Mouse (Mus musculus) liver, embryonic 13.5 days (tissue): Measurements from ENCODE around the gene Hist2h2ac. TPM values are rescaled to one million over a fixed set of nuclear protein-coding genes. Genes with fewer than 3 reads are reported as not detected.

ENCODE experiments used
- ATAC-seq: fragments of 200-750 bp; cut with Nextera tagmentation; 2 replicates; pipeline ENCODE4 v1.8.0; 2017; ENCODE audit warnings: low read depth, mild to moderate bottlenecking, moderate number of reproducible peaks, moderate library complexity
- DNase-seq: peaks from one replicate; pipeline ENCODE4 v3.0.0; 2022
- H3K27ac ChIP-seq: fragments of 300-500 bp; sonication (generic); 2 replicates; pipeline ENCODE4 v1.5.1; 2015; ENCODE audit warnings: moderate library complexity, mild to moderate bottlenecking, inconsistent platforms
- H3K27me3 ChIP-seq: fragments of 300-500 bp; sonication (generic); 2 replicates; pipeline ENCODE4 v1.6.1; 2015; ENCODE audit warnings: mild to moderate bottlenecking, inconsistent platforms
- H3K36me3 ChIP-seq: fragments of 300-500 bp; sonication (generic); 2 replicates; pipeline ENCODE4 v1.6.1; 2015; ENCODE audit warnings: mild to moderate bottlenecking, inconsistent platforms
- H3K4me1 ChIP-seq: fragments of 300-500 bp; sonication (generic); replicated peaks from 2 replicates; pipeline ENCODE4 v1.6.1; 2015; ENCODE audit warnings: inconsistent platforms
- H3K4me2 ChIP-seq: fragments of 300-500 bp; sonication (generic); 2 replicates; pipeline ENCODE4 v1.6.1; 2015; ENCODE audit warnings: inconsistent platforms, mild to moderate bottlenecking, moderate library complexity
- H3K4me3 ChIP-seq: fragments of 300-500 bp; sonication (generic); replicated peaks from 2 replicates; pipeline ENCODE4 v1.5.1; 2015; ENCODE audit warnings: mild to moderate bottlenecking, inconsistent platforms
- H3K9ac ChIP-seq: fragments of 300-500 bp; sonication (generic); 2 replicates; pipeline ENCODE4 v1.6.1; 2015; ENCODE audit warnings: mild to moderate bottlenecking, inconsistent platforms
- H3K9me3 ChIP-seq: fragments of 300-500 bp; sonication (generic); replicated peaks from 2 replicates; pipeline ENCODE4 v1.6.1; 2016; ENCODE audit warnings: inconsistent platforms
- WGBS: fragments of 180-500 bp; shearing (Covaris S2); methylation state at CpG from one replicate; pipeline ENCODE4 v1.1.7; 2015; ENCODE audit not compliant: insufficient replicate concordance; 5-methylcytosine and 5-hydroxymethylcytosine counted together
- polyA plus RNA-seq: library from polyadenylated mRNA; unstranded; fragments of >200 nt; fragmentation: Nextera tagmentation; extraction: Ambion mirVana; gene quantifications from 2 replicates; pipeline ENCODE4 v1.2.1, GENCODE M21; 2015

Gene Hist2h2ac
- polyA plus RNA-seq, 1 experiment from 2014 or later, result 19.8 TPM

DNA sequence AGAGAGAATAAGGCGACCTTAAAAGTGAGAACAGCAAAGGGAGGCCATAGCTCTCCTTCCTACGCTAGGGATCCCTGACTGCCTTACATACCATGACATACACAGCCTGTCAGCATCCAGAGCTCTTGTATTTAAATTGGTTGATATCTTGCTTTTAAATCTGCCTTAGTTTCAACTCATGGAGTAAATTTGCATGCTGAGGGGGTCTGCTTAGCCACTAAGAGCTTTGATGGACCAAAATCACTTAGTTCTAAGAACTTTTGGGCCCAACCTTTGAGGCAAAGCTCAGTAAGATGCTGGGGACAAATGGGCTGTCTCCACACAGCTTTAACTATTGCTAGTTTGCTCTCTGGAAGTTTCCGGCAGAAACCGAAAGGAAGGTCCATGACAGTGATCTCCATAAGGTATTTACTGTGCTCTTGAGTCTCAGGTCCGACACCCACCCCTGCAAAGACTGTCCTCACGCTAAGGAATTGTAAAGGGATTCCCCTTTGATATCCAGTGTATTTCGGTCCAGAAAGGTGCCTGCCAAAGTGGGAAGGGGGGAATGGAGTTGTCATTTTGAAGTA is 16.7 kb upstream of the Hist2h2ac start:
- Histone ChIP-seq H3K36me3 (no peaks in the 10 kb centered on the region), H3K9ac (peak overlapping the region; percentile 88), H3K27me3 (no peaks in the 10 kb centered on the region), H3K4me1 (peaks cover 44% of the 10 kb centered on the region), H3K27ac (peak overlapping the region; percentile 97), H3K4me2 (peak overlapping the region; percentile 79), H3K4me3 (peak overlapping the region; percentile 64), H3K9me3 (no peaks in the 10 kb centered on the region)
- 23% methylated on average over 7 of the region's 7 CpGs for WGBS
- DNase-seq (no peak), ATAC-seq (no peak)

DNA sequence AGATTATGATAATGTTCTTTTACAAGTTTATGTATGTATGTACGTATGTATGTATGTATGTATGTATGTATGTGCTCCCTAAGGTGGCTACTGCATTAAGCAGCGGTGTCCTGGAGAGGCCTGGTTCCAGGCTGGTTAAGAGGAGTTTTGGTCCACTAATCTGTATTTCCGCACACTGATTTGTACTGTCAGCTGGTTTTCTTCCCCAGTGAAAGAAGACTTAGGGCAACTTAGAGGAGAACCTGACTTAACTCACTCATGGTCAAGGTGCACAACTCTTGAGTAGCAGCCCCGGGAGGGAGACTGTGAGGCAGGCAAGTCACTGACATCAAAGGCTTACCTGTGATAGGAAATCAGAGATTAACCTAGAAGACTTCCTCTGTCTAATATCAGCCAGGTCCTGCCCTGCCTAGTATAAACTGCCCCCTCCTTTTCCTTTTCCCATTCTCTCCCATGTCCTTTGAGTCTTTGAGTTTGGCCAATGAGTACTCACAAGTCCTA is 16.2 kb upstream of the Hist2h2ac start:
- ATAC-seq, result no peak
- Histone ChIP-seq H3K9me3 (no peaks in the 10 kb centered on the region), H3K27me3 (no peaks in the 10 kb centered on the region), H3K4me1 (peaks cover 39% of the 10 kb centered on the region), H3K4me2 (peak overlapping the region; percentile 79), H3K36me3 (no peaks in the 10 kb centered on the region), H3K9ac (peak overlapping the region; percentile 88), H3K4me3 (peak overlapping the region; percentile 64), H3K27ac (peak overlapping the region; percentile 97)
- WGBS, result 78% methylated on average over 4 of the region's 4 CpGs
- no peak for DNase-seq

DNA sequence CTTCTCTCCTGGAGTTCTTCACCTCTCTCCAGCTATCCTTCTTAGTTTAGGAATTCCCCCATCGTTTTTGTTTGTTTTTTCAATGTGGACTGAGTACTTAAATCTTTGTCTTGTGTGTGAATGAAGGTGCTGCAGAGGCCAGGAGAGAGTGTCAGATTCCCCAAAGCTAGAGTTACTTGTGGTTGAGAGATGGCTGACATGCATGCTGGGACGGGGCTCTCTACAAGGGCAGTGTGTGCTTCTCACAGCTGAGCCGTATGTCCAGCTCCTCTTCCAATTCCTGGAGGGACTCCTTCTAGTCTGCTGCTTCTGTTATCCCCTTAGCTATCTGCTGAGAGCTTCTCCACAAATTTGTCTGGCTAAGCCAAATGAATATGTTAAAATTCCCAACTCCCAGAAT is 15.2 kb upstream of the Hist2h2ac start:
- Histone ChIP-seq H3K4me1 (peaks cover 34% of the 10 kb centered on the region), H3K27ac (peak overlapping the region; percentile 97; the same call in 1 of the 2 replicates), H3K4me2 (peak overlapping the region; percentile 79), H3K4me3 (peak overlapping the region; percentile 64), H3K9me3 (no peaks in the 10 kb centered on the region), H3K27me3 (no peaks in the 10 kb centered on the region), H3K9ac (peak overlapping the region; percentile 88), H3K36me3 (no peaks in the 10 kb centered on the region)
- ATAC-seq, result no peak
- no peak for DNase-seq
- 61% methylated on average over 3 of the region's 3 CpGs for WGBS

DNA sequence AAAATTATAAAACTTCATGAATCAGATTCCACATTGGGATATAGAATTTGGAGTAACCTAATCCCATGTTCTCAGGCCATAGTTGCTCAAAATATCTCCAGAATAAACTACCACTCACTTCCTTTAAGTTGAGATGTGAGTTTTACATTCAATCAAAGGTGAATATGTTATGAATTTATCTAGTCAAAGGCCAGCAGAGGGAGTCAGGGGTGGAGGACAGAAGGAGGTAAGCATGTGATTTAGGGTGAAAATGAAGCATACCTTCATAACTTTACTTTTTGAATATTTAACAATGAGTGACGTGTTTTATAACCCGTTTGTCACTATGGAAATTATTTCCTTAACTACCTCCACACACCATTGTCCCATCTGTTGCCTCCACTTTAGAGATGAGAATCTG is 14.2 kb upstream of the Hist2h2ac start:
- DNase-seq (no peak), ATAC-seq (no peak)
- peak overlapping the region; percentile 97; the same call in 1 of the 2 replicates for H3K27ac ChIP-seq
- 72% methylated on average over 2 of the region's 2 CpGs for WGBS
- H3K4me1 ChIP-seq, result peaks cover 32% of the 10 kb centered on the region
- no peaks in the 10 kb centered on the region for H3K36me3 ChIP-seq
- no peak overlapping the region for H3K9ac ChIP-seq
- no peaks in the 10 kb centered on the region for H3K27me3 ChIP-seq
- no peaks in the 10 kb centered on the region for H3K9me3 ChIP-seq
- H3K4me3 ChIP-seq, result 0 out of 2 replicates have a peak overlapping the region, but pooled peaks have one; percentile 14
- no peak overlapping the region for H3K4me2 ChIP-seq

DNA sequence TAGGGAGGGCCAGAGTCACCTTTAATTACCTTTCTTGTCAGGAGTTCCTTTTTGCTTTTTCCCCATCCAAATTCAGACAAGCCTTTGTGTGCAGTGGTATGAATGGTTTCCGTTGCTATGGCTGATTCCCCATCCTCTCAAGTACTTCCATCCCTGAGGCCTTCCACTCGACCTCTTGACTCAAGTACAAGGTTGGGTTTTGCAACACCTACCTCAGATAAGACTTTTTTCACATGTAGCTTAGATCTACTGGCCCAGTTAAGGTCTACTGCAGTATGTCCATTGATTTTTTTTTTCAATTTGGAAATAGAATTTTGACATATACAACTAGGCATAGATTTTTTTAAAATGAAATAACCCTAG is 11.1 kb upstream of the Hist2h2ac start:
- Histone ChIP-seq H3K4me1 (peaks cover 35% of the 10 kb centered on the region), H3K9me3 (no peaks in the 10 kb centered on the region), H3K27ac (no peak overlapping the region), H3K4me2 (no peak overlapping the region), H3K4me3 (no peak overlapping the region), H3K36me3 (no peaks in the 10 kb centered on the region), H3K9ac (no peak overlapping the region), H3K27me3 (no peaks in the 10 kb centered on the region)
- ATAC-seq (no peak), DNase-seq (no peak)
- 39% methylated on average over 2 of the region's 2 CpGs for WGBS

DNA sequence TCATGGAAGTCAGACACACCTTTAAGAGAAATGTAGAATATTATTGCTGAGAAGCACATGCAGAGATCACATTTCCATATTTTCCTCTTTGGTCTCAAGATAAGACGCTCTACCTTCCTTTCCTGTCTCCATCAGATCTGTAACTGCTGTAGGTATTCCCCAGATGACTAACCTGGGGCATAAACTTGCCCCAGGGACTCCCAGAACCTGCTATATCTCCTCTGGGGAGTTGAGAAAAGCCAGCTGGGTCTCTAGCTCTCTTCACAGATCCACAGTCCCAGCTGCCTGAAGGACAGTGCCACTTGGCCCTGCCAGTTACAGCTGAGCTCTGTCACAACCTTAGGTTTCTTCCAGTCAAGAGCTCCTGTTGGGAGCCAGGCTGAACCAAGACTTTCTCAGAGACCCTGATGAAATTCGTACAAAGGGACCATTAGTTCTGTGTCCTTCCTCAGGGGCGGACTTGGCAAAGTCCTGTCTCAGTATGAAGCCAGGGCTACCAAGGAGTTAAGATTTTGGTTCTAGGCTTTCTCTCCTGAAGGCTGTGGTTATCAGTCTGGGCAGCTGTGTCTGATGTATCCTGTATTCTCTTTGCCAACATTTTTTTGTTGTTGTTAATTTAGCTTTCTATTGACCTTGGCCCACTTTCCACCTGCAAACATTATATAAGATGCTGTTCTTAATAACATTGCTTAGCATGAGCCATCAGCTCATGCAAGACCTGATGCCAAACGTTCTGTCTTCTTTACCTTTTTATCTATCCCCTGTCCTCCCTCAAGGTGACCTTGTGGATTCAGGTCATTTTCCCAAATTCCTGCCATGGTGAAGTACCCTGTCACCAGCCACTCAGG is 10.5 kb upstream of the Hist2h2ac start:
- H3K4me2 ChIP-seq, result no peak overlapping the region
- WGBS, result 58% methylated on average over 4 of the region's 4 CpGs
- peaks cover 35% of the 10 kb centered on the region for H3K4me1 ChIP-seq
- no peaks in the 10 kb centered on the region for H3K9me3 ChIP-seq
- no peaks in the 10 kb centered on the region for H3K27me3 ChIP-seq
- DNase-seq (no peak), ATAC-seq (no peak)
- no peak overlapping the region for H3K27ac ChIP-seq
- H3K4me3 ChIP-seq, result no peak overlapping the region
- H3K36me3 ChIP-seq, result no peaks in the 10 kb centered on the region
- H3K9ac ChIP-seq, result no peak overlapping the region; the same call in 1 of the 2 replicates

DNA sequence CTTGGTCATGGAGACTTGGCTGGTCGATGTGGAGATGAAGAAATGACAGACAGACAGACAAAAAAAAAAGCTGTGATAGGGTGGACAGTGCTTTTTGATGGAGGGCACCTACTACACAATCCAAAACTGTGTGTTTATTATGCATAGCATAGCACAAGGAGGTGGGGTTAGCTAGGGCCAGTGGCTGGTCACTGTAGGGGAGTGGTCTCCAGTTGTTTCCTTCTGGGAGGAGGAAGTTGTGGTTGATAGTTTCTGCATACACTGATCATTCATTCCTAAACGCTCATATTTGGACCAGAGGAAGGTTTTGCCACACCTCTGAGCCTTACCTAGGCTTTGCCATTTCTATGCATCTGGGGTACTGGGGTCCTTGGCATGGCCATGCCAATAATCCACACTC is 9.7 kb upstream of the Hist2h2ac start:
- WGBS, result 32% methylated on average over 2 of the region's 2 CpGs

DNA sequence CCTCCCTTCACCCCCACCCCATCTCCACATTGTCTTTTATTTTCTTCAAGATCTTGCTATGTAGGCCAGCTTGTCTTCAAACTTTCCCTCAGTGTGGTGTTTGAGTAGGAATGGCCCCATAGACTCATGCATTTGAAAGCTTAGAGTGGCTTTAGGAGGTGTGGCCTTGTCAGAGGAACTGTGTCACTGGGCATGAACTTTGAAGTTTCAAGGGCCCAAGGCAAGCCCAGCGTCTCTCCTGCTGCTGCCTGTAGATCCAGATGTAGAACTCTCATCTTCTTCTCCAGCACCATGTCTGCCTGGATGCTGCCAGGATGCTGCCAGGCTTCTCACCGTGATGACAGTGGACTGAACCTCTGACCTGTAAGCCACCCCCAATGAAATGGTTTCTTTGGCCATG is 8.1 kb upstream of the Hist2h2ac start:
- Histone ChIP-seq H3K36me3 (no peaks in the 10 kb centered on the region), H3K9me3 (no peaks in the 10 kb centered on the region)
- DNase-seq, result no peak

More for the DNA sequence above, 9.7 kb upstream of the Hist2h2ac start:
- H3K4me1 ChIP-seq, result peaks cover 35% of the 10 kb centered on the region
- ATAC-seq (no peak), DNase-seq (no peak)
- H3K9me3 ChIP-seq, result no peaks in the 10 kb centered on the region
- no peaks in the 10 kb centered on the region for H3K27me3 ChIP-seq
- H3K27ac ChIP-seq, result no peak overlapping the region
- no peak overlapping the region for H3K4me3 ChIP-seq
- no peak overlapping the region for H3K4me2 ChIP-seq
- no peaks in the 10 kb centered on the region for H3K36me3 ChIP-seq
- no peak overlapping the region for H3K9ac ChIP-seq

DNA sequence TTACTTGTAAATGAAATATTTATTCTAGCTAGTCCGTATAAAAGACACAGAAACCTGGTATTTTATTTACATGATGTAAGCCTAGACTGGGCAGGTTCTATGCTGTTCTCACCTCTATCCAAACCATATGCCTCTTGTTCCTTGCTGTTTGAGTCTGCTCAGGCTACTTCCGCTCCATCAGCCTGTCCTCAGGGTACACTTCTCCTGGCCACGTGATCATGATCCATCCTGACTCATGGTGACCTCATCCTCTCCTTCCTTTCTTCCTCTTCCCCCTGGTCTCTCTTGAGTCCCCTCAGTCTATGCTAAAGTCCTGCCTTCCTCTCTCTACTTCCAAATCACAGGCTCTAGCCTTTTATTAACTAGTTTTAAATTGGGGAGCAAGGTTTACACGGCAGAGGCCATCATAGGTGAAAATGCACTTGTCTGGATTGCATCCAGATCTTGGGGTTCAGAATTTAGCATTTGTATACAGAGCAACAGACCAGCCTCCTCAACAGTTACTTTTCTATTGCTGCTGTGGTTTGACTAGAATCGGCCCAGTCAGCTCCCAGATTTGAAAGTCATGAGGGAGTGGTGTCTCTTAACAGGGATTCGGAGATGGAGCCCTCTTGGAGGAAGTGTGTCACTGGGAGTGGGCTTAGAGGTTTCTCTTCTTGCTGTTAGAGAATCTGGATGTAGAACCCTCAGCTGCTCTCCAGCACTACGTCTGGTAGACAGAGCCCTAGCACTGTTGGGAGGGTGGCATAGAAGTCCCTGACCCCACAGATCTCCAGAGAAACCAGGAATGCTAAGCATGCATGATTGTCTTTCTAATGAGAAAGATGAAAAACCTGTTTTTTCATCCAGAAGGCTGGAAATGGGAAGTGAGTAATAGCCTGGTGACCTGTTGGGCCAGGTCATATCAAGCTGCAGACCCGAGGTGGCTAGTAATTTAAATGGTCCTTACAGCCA is 6.3 kb upstream of the Hist2h2ac start:
- ATAC-seq (no peak), DNase-seq (no peak)
- Histone ChIP-seq H3K9me3 (no peaks in the 10 kb centered on the region), H3K36me3 (no peaks in the 10 kb centered on the region), H3K27ac (peak overlapping the region; percentile 3; the same call in 1 of the 2 replicates), H3K9ac (0 out of 2 replicates have a peak overlapping the region, but pooled peaks have one; percentile 1), H3K27me3 (no peaks in the 10 kb centered on the region), H3K4me3 (no peak overlapping the region), H3K4me1 (peaks cover 70% of the 10 kb centered on the region), H3K4me2 (no peak overlapping the region)
- WGBS, result 59% methylated on average over 8 of the region's 8 CpGs

More for the DNA sequence above, 8.1 kb upstream of the Hist2h2ac start:
- H3K9ac ChIP-seq, result no peak overlapping the region
- H3K4me2 ChIP-seq, result no peak overlapping the region
- no peak overlapping the region for H3K27ac ChIP-seq
- H3K27me3 ChIP-seq, result no peaks in the 10 kb centered on the region
- peaks cover 51% of the 10 kb centered on the region for H3K4me1 ChIP-seq
- 68% methylated on average over 2 of the region's 2 CpGs for WGBS
- H3K4me3 ChIP-seq, result no peak overlapping the region
- no peak for ATAC-seq

DNA sequence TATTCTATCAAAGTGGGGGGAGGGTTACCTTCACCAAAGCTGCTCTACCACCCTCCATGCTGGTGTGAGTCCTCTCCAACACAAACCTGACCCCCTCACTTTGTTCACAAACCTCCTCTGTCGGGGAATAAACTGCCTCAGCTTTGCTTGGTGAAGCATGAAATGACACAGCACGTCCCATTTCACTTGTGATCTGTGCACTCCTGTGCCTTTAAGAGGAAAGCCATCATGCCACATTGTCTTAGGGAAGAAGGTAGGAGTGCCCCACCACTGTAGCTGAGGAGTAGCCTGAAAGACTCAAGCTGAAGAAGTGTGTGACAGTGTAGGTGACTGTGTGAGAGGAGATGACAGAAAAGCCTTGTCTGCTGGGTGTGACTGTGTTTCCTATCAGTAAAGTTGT is 4.7 kb upstream of the Hist2h2ac start:
- H3K4me1 ChIP-seq, result peaks cover 70% of the 10 kb centered on the region
- DNase-seq (no peak), ATAC-seq (no peak)
- peak overlapping the region; percentile 95 for H3K9ac ChIP-seq
- H3K4me3 ChIP-seq, result peak overlapping the region; percentile 72
- H3K27me3 ChIP-seq, result no peaks in the 10 kb centered on the region
- 57% methylated on average over 2 of the region's 2 CpGs for whole genome bisulfite sequencing
- no peaks in the 10 kb centered on the region for H3K36me3 ChIP-seq
- peak overlapping the region; percentile 92 for H3K4me2 ChIP-seq
- peak overlapping the region; percentile 64 for H3K27ac ChIP-seq
- H3K9me3 ChIP-seq, result no peaks in the 10 kb centered on the region

DNA sequence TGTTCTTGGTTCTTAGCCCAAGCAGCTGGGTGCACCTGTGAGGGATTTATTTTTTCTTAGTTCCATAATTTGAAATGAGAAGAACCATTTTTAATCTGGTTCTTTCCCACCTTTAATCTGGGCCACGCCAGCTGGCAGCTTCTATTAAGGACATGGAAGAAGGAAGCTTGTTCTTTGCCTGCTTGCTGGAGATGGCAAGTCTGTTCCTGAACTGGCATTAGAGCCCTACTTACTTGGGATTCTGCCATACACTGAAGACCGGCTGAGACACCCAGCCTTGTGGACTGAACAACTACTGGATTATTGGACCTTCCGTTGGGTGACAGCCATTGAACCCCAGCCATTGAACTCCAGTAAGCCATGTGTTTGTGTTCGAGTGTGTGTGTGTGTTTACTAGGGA is 2.1 kb upstream of the Hist2h2ac start:
- DNase-seq, result no peak
- H3K9ac ChIP-seq, result peak overlapping the region; percentile 95
- H3K4me1 ChIP-seq, result peaks cover 79% of the 10 kb centered on the region
- peak overlapping the region; percentile 100 for H3K27ac ChIP-seq
- H3K4me2 ChIP-seq, result peak overlapping the region; percentile 92
- H3K36me3 ChIP-seq, result no peaks in the 10 kb centered on the region
- no peaks in the 10 kb centered on the region for H3K27me3 ChIP-seq
- no peaks in the 10 kb centered on the region for H3K9me3 ChIP-seq
- ATAC-seq, result no peak
- WGBS, result 86% methylated on average over 4 of the region's 4 CpGs
- peak overlapping the region; percentile 72 for H3K4me3 ChIP-seq
